Mouse (Mus musculus) layer of hippocampus, postnatal 25 days (tissue): ENCODE measurements around the gene Larp1. TPM values are rescaled to one million over a fixed set of nuclear protein-coding genes. Genes with fewer than 3 reads are reported as not detected.
A peak's percentile ranks its signal among the peaks of the same experiment; 100 is the strongest.

Experiments
- DNase-seq, 2 experiments: peaks; one replicate each; pipeline ENCODE4 v3.0.0; 2022; ENCODE audit warnings: mixed read lengths in 2 of 2, low spot score in 1 of 2; ENCODE audit errors: extremely low spot score in 1 of 2
- total RNA-seq, 2 experiments: library from RNA; stranded (reverse); gene quantifications; 2 replicates each; pipeline ENCODE4 v1.2.3; 2021

Gene Larp1
- total RNA-seq: 10 to 100 TPM; 84.6 to 93.1 TPM

DNA sequence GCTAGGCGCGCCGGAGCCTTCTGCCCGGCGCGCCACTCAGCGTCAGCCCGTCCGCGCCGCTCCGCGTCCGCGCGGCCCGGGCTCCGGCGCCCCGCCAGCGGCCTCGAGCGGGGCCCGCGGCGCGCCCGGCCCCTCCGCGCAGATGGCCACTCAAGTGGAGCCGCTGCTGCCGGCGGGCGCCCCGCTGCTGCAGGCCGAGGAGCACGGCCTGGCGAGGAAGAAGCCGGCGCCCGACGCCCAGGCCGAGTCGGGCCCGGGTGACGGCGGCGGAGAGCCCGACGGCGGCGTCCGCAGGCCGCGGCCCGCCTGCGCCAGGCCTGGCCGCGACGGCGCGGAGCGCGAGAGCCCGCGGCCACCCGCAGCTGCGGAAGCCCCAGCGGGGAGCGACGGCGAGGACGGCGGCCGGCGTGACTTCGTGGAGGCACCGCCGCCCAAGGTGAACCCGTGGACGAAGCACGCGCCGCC, at the start of gene Larp1:
Larp1 (plus strand) TSS at position 14 of the 465 bp plus-strand sequence.
- no peak for DNase-seq

- DNase-seq: no peak
These were observed 48.9 kb upstream of the Larp1 start for GRCm38 (mm10) chr11:57959924-57960323.

DNA sequence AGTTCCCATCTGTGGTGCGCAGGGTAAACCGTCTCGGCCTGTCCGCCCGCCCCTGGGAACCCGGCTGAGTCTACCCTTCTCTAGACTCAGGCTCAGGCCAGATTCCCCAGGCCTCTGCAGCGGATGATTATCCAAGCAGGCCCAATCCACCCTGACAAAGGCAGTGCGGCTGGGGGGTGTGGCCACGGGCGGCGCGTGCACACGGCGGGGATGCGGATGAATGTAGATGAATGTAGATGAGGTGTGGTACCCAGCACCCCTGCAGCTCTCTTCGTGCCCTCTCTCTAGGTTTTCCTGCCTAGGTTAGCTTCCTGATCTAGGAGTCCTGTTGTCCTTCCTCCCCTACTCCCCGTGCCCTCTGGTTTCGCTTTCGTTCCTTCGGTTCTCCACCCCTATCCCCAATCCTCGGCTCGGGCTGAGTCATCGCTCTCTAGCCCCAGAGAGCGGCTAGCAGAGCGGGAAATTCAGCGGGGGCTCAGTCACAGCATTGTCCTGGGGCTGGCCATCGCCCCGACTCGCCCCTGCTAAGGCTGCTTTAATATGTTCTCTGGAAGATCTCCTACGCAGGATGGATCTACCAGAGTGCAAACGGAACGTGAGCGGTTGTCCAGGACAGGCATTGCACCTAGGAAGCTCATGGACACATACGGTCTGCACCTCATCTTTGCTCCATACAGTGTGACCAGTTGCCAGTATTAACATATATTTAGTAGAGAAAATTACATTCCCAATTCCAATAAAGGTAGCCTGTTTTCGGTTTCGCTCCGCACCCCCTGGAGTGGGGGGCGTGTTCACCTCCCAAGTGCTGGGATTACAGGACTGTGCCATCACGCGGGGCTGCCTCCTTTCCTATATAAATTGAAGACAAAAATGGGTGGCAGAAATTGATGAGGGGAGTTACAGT, 46.2 kb upstream of the Larp1 start:
- peak; percentile 69 to 71 for DNase-seq

GRCm38 (mm10) chr11:57963291-57963870, 45.5 kb upstream of the Larp1 start:
- DNase-seq: no peak

- DNase-seq: no peak
These were observed 42.2 kb upstream of the Larp1 start for GRCm38 (mm10) chr11:57966630-57967029.

DNA sequence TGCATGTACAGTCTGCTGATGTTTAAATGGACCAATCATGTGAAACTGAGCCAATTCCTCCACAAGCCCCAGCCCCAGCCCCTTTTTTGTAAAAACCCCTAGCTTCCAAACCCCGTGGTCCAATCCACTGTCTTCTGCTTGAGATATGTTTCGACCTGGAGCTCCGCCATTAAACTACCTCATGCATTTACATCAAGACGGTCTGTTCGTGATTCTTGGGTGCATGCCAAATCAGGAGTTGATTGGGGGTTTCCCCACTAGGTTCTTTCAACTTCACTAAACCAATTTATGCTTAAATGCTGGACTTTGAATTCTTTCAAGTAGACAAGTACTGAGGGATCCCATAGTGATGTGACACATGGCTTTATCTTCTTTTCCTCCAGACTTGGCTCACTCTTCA, 40.6 kb upstream of the Larp1 start:
- no peak for DNase-seq

DNA sequence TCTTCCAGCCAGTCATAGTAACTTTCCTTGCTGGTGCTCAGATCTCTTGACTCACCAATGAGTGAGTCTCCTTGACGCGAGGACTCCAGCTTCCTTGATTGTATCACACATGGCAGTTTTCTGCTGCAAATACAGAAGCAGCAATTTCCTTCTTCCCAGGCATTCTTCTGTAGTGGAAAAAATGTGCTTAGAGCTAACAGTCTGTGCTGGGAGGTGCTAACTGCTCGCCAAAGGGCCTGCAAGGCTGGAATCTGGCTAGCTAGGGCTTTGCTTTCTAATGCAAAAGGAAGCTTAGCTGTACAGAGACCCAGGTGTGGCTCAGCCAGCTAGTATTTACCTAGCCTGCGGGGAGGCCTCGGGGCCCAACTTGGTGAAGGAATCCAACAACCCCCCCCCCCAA, 38.3 kb upstream of the Larp1 start:
- DNase-seq: no peak

DNA sequence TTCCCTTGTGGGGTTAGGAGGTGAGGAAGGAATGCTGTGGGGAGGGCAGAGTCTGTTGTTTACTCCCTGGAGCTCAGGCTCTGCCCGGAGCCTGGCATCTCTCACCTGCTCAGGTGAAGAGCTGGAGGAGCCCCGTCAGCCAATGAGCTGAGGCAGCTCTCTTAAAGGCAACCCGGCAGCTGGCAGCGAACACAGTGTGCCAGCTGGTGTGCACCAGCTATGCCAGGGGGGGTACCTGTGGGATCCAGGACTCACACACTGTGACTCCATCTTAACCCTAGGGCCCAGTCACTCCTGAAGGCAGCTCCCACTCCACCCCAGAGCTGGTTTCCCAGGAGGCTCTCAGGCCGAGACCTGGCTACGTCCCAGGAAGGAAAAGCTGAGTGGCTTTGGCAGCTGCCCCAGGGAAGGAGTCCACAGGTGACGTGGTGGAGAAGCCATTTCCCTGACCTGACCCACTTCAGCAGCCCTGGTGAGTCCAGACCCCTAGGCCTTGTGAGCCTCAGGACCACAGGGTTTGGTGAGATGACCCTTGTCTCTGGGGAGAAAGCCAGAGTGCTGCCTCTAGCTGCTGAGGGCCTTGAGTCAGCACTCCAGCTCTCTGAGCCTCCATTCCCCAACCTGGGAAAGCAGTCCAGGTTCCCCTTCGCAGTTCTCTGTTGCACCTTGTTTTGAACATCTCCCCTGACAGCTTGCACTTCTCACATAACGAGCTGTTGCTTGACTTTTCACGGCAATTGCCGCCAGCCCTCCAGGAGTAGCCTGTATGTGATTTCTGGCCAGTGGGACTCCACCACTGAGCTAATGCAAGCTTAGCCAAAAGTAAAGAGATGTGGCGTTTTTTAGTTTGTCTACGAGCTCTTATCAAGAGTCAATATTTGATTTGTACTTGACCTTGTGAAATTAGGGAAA, 35.6 kb upstream of the Larp1 start:
- DNase-seq: no peak

- DNase-seq: no peak
These were observed 35.0 kb upstream of the Larp1 start for GRCm38 (mm10) chr11:57973913-57974234.

DNA sequence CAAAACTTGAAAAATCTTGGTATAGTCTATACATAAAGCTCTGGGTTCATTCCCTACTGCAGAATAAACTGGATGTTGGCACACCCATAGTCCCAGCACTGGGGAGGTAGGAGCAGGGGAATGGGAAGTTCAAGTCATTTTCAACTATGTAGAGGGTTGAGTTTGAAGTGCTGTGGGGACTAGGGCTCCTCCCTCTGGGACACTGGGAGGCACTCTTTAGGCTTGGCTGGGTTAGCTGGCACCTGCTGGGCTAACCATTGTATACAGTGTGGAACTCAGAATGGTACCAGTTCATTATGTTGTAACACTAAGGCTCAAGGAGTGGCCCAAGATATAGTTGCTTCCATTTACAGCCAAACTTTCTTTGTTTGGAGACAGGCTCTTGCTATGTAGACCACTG, 33.0 kb upstream of the Larp1 start:
- DNase-seq: no peak

- DNase-seq: no peak
These were observed 31.2 kb upstream of the Larp1 start for GRCm38 (mm10) chr11:57977681-57978080.

- DNase-seq: no peak
These were observed 29.2 kb upstream of the Larp1 start for GRCm38 (mm10) chr11:57979621-57980020.

- no peak for DNase-seq
These were observed 27.6 kb upstream of the Larp1 start for GRCm38 (mm10) chr11:57981083-57981809.

DNA sequence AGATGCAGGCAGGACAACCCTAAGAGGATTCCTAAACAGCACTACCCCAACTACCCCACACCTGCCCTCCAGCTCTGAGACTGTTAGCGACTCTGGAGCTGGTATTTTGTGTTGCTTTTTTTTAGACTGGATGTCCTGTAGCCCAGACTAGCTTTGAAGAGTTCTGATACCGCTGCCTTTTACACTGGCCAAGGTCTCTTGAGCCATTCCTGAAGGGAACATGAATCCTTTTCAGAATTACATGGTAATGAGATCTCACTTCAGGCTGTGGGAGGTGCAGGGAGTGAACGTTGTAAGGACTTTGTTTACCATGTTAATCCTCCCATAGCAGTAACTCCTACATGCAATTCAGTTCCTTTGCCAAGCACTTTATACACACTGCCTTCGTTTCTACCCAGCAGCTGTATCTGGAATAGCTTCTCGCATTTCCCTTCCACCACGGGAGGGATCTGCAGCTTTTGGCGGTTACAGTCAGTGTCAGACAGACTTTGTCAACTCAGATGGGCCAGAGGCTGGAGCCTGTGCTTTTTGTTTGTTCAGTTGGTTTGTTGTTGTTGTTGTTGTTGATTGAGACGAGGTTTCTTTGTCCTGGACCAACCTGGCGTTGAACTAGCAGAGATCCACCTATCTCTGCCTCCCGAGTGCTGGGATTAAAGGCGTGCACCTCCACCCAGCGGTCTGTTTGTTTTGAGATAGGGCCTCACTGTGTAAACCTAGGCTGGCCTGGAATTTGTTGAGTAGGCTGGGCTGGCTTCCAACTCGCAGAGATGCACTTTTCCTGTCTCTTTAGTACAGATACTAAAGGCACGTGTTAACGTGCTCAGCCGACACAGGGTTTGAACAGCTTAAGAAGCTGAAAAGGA, 25.2 kb upstream of the Larp1 start:
- DNase-seq: no peak

DNA sequence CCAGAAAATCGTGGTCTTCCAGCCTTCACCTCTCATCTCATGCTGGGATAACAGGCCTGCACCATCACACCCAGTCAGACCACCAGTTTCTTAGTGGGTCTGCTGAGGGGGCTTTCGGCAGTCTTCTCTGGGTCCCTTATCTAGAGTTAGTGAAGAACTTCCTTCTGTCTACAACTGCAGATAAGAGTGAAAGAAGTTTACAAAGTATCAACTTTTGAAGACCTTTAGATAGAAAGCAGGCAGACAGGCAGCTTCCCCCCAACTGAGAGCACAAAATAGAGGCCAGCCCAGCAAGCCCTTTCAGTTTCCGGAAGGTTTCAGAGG, 24.6 kb upstream of the Larp1 start:
- DNase-seq: no peak

GRCm38 (mm10) chr11:57985485-57985884, 23.4 kb upstream of the Larp1 start:
- DNase-seq: no peak

DNA sequence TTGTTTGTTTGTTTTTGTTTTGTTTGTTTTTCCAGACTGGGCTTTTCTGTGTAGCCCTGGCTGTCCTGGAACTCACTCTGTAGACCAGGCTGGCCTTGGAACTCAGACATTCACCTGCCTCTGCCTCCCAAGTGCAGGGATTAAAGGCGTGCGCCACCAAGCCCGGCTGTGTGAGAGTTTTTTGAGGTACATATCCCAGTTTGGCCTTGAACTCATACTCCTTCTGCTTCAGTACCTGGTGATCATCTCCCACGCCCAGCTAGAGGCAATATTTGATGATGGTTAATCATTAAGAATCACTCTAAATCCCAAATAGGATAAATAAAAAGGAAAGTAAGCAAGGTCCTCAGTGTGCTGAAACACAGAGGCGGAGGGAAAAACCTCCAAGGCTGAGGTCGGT, 22.8 kb upstream of the Larp1 start:
- no peak for DNase-seq

- no peak for DNase-seq
These were observed 22.4 kb upstream of the Larp1 start for GRCm38 (mm10) chr11:57986456-57986855.

DNA sequence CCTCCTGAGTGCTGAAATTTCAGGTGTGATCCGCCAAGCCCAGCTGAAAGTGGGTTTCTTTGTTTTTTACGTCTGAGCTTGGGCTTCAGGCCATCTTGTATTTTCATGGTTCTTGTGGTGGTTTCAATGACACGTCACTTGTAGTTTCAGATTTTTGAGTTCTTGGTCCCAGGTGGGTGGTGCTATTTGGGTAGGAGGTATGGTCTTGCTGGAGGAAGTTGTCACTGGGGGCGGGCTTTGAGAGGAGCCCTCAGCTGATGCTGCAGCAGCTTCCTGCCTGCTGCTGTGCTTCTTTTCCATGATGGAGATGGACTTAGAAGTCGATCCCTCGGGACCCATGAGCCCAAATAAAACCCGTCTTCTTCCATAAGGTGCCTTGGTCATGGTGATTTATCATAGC, 22.0 kb upstream of the Larp1 start:
- DNase-seq: no peak

GRCm38 (mm10) chr11:57998168-57998567, 10.7 kb upstream of the Larp1 start:
- no peak for DNase-seq
